Mouse (Mus musculus) layer of hippocampus, adult 18-20 months (tissue): Measurements from ENCODE around the gene Atp2a1. TPM values are rescaled to one million over a fixed set of nuclear protein-coding genes. Genes with fewer than 3 reads are reported as not detected.

Experiments
- DNase-seq, 2 experiments: peaks; one replicate each; pipeline ENCODE4 v3.0.0; 2022; ENCODE audit warnings: low spot score in 2 of 2
- total RNA-seq, 2 experiments: library from RNA; stranded (reverse); gene quantifications; 2 replicates each; pipeline ENCODE4 v1.2.3; 2021

Gene Atp2a1
- total RNA-seq, 2 experiments from 2014 or later = 1.0 TPM

GRCm38 (mm10) chr7:126473470-126474086, 10.7 kb upstream of the Atp2a1 start:
- no peak for DNase-seq

DNA sequence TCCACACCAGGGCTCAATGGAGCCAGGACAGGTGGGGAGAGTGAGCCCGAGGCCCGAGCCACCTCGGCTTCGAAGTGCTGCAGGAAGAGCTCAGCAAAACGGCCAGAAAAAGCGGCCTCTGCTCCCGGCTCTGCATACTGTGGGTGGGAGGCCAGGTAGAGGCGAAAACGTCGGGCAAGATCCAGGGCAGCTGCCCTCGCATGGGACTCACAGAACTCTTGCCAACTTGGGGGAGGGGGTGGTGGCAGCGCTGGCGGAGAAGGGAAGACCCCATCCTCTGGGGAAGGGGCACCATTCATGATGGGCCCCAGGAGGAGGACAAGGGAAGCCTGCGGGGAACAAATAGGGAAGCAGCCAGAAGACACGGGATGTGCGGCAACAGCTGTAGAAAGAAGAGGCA, 9.8 kb upstream of the Atp2a1 start:
- DNase-seq = no peak

- no peak for DNase-seq
Measured at GRCm38 (mm10) chr7:126472306-126472705, 9.4 kb upstream of the Atp2a1 start.

GRCm38 (mm10) chr7:126471853-126472252, 8.9 kb upstream of the Atp2a1 start:
- no peak for DNase-seq

DNA sequence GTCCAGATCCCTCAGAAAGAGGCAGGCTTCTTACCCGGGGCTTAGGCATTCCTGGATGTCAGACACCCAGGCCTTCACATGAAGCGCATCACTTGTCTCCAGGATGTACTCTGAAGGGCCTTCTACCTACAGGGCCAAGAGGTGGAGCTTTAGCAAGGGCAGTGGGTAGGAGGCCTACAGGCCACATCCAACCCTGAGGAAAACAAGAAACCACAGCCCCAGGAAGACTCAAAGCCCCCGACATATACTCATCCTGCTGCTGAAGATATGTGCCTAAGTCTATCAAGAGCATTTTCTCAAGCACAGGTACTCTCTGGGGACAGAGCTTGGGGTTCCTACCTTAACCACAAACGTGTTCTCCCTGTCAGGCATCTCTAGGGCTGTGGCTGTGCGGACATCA, 8.5 kb upstream of the Atp2a1 start:
- no peak for DNase-seq

DNA sequence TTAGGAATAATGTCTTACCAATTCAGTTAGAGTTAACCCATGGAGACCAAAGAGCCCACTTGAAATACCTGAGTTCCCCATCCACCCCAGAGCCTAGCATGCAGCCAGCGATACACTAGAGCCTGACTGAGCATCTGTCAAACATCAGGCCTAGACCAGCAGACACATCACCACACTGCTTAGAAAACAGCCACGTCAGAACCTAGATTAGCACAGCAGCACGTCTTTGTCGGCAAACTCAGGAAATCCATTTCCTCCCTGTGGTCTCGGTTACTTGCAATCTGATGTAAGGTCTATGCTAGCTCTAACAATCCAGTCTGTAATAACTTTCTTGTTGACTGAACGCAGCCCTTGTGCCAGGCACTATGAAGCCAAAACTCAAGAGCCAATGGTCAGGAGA, 7.2 kb upstream of the Atp2a1 start:
- DNase-seq = no peak

DNA sequence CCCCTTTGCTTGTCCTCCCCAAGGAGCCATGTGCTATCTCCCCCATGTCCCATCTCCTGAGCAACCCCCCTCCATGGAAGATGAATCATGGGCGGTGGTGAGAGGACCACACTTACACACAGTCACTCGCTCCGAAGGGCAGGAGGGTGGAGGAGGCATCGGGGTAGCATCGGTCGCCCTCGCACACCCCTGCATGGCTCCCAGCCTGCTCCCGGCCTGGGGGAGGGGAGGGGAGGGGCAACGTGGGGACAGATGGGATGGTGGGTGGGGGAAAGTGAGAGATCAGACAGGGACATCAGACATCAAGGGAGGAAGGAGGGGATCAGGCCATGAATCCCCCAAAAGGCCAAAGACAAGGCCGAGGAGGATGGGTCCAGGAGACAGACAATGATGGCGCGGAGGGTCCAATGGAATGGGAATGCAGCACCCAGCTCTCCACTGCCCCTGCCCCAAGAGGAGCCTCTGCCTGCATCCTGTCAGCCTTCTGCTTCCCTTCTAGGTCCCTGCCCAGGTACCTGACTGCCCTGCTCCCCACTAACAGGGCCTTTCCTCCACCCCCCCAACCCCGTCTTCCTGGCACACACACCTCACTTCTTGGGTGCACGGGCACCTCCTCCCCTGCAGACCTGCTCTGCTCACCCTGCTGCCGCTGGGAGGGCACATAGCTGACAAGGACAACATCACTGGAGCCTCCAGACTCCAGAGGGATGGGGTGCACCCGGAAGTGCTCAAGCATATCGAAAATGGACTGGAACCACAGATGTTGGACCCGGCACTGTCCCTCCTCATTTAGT, 5.1 kb upstream of the Atp2a1 start:
- no peak for DNase-seq

- DNase-seq = peak in 1 of 2 experiments; percentile 36
Measured at GRCm38 (mm10) chr7:126467271-126467670, 4.4 kb upstream of the Atp2a1 start.

- DNase-seq = no peak
Measured at GRCm38 (mm10) chr7:126466707-126467106, 3.8 kb upstream of the Atp2a1 start.

DNA sequence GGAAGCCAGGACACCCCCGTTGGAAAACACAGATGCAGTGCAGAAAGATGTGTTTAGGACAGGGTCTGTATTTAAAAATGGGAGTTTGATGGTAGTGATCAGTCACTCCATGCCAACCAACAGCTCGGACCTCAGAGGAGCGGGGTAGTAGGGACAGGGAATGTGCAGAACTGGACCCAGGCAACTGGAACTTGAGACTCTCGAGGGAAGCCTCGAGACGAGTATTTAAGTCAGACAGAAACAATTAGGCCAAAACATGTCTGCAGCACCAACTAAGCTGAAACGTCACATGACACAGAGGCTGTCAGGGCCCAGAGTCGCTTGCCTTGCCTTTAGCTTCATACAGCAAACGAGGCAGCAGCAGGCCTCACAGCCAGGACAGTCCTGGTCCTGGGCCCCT, 3.2 kb upstream of the Atp2a1 start:
- no peak for DNase-seq

- no peak for DNase-seq
Measured at GRCm38 (mm10) chr7:126465246-126466030, 2.5 kb upstream of the Atp2a1 start.

GRCm38 (mm10) chr7:126464836-126465235, 1.9 kb upstream of the Atp2a1 start:
- DNase-seq = no peak

DNA sequence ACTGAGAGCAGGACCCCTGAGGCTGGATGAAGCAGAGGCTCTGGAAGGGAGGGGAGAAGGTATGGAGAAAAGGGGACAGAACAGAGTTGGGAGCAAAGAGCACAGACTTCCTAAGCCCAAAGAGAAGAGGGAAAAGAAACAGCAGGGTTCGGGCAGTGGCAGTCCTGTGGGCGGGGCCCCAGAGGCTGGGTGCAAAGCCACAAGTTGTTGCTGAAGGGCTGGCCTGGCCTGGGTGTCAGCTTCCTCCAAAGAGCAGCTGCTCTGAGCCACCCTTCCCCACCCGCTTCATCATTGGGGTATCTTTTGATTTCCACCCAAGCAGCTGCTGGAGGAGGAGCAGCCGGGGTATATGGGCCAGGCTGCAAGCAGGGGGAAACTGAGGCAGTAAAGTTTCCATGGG, 1.2 kb upstream of the Atp2a1 start:
- no peak for DNase-seq

- DNase-seq = no peak
Measured at GRCm38 (mm10) chr7:126463547-126463946, 639 bp upstream of the Atp2a1 start.

- no peak for DNase-seq
Measured at GRCm38 (mm10) chr7:126461626-126462025, 1.3 kb downstream of the Atp2a1 start.

DNA sequence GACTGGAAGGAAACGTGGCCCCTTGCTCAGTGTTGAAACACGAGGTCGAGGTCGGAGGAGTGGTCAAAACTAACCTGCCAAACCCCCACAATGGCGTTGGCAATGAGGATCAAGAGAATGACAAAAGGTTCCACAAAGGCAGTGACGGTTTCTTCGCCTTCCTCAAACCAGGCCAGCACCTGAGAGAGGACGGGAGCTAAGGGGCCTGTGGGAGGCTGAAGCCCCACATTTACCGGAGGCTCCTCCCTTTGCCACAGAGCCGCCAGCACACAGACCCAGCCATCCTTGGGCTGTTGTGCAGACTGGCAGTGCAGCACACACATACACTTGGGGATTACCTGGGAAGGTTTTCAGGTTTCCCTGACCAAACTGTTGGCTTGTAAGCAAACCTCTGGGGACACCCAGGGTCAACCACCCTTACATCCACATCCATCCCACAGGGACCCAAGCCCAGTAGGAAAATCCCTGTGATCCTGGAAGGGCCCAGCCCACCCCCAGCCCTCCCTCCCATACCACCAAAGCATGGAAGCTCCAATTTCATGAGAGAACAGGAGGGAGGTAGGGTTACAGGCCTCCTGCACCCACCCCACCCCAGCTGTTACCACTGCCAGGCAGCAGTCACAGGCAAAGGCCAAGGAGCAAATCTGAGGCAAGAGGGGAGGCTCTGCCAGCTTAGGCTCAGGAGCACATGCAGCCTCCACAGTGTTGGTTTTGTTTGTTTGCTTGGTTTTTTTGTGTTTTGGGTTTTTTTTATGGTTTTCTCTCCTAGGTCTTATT, 2.1 kb downstream of the Atp2a1 start:
- DNase-seq = no peak

GRCm38 (mm10) chr7:126458844-126459618, 3.9 kb downstream of the Atp2a1 start:
- no peak for DNase-seq

DNA sequence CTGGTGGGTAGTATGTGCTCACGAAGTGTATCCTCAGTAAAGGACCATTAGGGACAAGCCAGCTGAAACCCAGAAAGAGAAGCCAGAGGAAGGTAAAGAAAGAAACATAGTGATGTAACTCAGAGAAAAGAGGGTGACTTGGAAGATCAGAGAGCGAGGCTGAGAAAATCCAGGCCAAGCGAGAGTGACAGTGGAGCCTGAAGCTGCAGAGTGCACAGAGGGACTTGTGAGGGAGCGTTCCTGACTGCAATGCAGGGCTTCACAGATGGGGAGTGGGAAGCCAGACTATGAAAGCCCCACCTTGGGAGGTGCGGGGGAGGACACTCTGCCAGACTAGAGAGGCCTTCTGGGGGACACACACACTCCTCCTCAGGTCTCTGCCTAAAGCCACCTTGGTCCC, 4.7 kb downstream of the Atp2a1 start:
- no peak for DNase-seq

GRCm38 (mm10) chr7:126456382-126457266, 6.3 kb downstream of the Atp2a1 start:
- DNase-seq = no peak

- no peak for DNase-seq
Measured at GRCm38 (mm10) chr7:126455242-126455641, 7.7 kb downstream of the Atp2a1 start.
